Mouse (Mus musculus): ENCODE measurements around the gene Col6a6. TPM values are rescaled to one million over a fixed set of nuclear protein-coding genes. Genes with fewer than 3 reads are reported as not detected.

Gene Col6a6
- total RNA-seq, 1 experiment = 0.58 TPM

- no peak overlapping the region for H3K9ac ChIP-seq (ENCODE audit: insufficient read depth, low read depth, low read length, poor library complexity, severe bottlenecking)
- H3K27ac ChIP-seq (ENCODE audit: insufficient read depth, low read depth, low read length, poor library complexity, severe bottlenecking) = no peak overlapping the region
- no peak for TF ChIP-seq CHD2 (IDR thresholded peaks at IDR 0.05; ENCODE audit: low read depth, low read length)
- TF ChIP-seq ZNF384 (IDR thresholded peaks at IDR 0.05; ENCODE audit: low read depth, low read length) = no peak
- no peak for TF ChIP-seq HCFC1 (IDR thresholded peaks at IDR 0.05; ENCODE audit: borderline replicate concordance, insufficient read depth, low read length)
- no peak for TF ChIP-seq ZC3H11A (IDR thresholded peaks at IDR 0.05; ENCODE audit: borderline replicate concordance, low read depth, low read length)
- TF ChIP-seq MAFK (IDR thresholded peaks at IDR 0.05; ENCODE audit: insufficient read depth, low read depth, low read length) = no peak
- H3K4me1 ChIP-seq (ENCODE audit: control insufficient read depth in 2 of 2, insufficient read depth in 2 of 2, low read length in 2 of 2, poor library complexity in 1 of 2) = no peaks in the 10 kb centered on the region
- no peak for DNase-seq (ENCODE audit: low read depth, low spot score)
- in situ Hi-C loops (cut with MboI; ENCODE audit: low sequenced_read_pairs in 2 of 2, unreplicated experiment in 2 of 2) = loop anchor here in 1 of 2 experiments (25.0 kb wide), 1 partner anchor 348 kb away; no protein-coding TSS in a partner anchor
- peaks cover 18% of the 10 kb centered on the region for H3K36me3 ChIP-seq (ENCODE audit: control insufficient read depth, insufficient read depth, low read length, poor library complexity, severe bottlenecking)
- no peak overlapping the region for H3K4me3 ChIP-seq (ENCODE audit: insufficient read depth in 1 of 2, low read depth in 1 of 2, low read length in 2 of 2, poor library complexity in 1 of 2, severe bottlenecking in 1 of 2)
- H3K9me3 ChIP-seq (ENCODE audit: control insufficient read depth, insufficient read depth, low read depth, low read length) = no peaks in the 10 kb centered on the region
Measured at GRCm38 (mm10) chr9:105689485-105689884, 138.5 kb downstream of the Col6a6 start.

DNA sequence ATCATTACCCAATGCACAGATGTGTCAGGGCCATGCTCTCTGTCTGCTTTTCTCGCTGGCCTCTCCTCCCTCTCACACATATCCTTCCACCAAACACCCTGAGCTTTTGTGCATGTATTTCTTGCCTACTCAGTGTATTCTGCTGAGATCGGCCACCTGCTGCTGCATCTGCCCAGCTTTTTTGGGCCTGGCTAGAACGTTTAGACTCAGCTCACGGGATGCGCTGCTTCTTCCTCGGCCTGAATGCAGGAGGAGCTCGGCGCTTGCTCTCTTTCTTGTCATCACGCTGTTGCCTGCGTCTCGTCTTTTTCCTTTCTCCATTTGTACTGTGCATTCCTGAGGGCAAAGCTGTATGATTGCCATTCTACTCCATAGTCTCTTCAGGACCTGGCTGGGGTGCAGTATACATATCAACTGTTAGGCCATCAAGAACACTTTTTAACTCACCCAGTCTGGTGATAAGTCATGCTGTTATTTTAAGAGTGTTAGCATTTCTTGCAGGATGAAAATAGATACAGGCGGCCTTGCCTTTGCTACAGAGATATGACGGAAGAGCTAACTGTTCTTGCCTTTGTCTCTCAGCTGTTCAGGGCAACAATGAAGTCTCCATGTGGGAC lies 143.3 kb downstream of the Col6a6 start:
- Histone ChIP-seq H3K4me1 (ENCODE audit: control insufficient read depth in 2 of 2, insufficient read depth in 2 of 2, low read length in 2 of 2, poor library complexity in 1 of 2) (no peaks in the 10 kb centered on the region), H3K9ac (ENCODE audit: insufficient read depth, low read depth, low read length, poor library complexity, severe bottlenecking) (no peak overlapping the region), H3K9me3 (ENCODE audit: control insufficient read depth, insufficient read depth, low read depth, low read length) (no peaks in the 10 kb centered on the region), H3K27ac (ENCODE audit: insufficient read depth, low read depth, low read length, poor library complexity, severe bottlenecking) (no peak overlapping the region), H3K4me3 (ENCODE audit: insufficient read depth in 1 of 2, low read depth in 1 of 2, low read length in 2 of 2, poor library complexity in 1 of 2, severe bottlenecking in 1 of 2) (no peak overlapping the region), H3K36me3 (ENCODE audit: control insufficient read depth, insufficient read depth, low read length, poor library complexity, severe bottlenecking) (peaks cover 26% of the 10 kb centered on the region)
- no peak for TF ChIP-seq HCFC1 (IDR thresholded peaks at IDR 0.05; ENCODE audit: borderline replicate concordance, insufficient read depth, low read length)
- DNase-seq (ENCODE audit: low read depth, low spot score) = no peak
- in situ Hi-C loops (cut with MboI; ENCODE audit: low sequenced_read_pairs in 2 of 2, unreplicated experiment in 2 of 2) = loop anchor here in 1 of 2 experiments (25.0 kb wide), 1 partner anchor 353 kb away; no protein-coding TSS in a partner anchor

GRCm38 (mm10) chr9:105681386-105681785 lies 146.6 kb downstream of the Col6a6 start:
- peaks cover 36% of the 10 kb centered on the region for H3K36me3 ChIP-seq (ENCODE audit: control insufficient read depth, insufficient read depth, low read length, poor library complexity, severe bottlenecking)
- H3K4me1 ChIP-seq (ENCODE audit: control insufficient read depth in 2 of 2, insufficient read depth in 2 of 2, low read length in 2 of 2, poor library complexity in 1 of 2) = no peaks in the 10 kb centered on the region; a peak in 1 of 4 replicates
- no peak overlapping the region for H3K4me3 ChIP-seq (ENCODE audit: insufficient read depth in 1 of 2, low read depth in 1 of 2, low read length in 2 of 2, poor library complexity in 1 of 2, severe bottlenecking in 1 of 2)
- in situ Hi-C loops (cut with MboI; ENCODE audit: low sequenced_read_pairs in 2 of 2, unreplicated experiment in 2 of 2) = loop anchor here in 1 of 2 experiments (25.0 kb wide), 1 partner anchor 356 kb away; no protein-coding TSS in a partner anchor
- no peak overlapping the region for H3K9ac ChIP-seq (ENCODE audit: insufficient read depth, low read depth, low read length, poor library complexity, severe bottlenecking)
- no peak for TF ChIP-seq ZNF384 (IDR thresholded peaks at IDR 0.05; ENCODE audit: low read depth, low read length)
- no peak overlapping the region for H3K27ac ChIP-seq (ENCODE audit: insufficient read depth, low read depth, low read length, poor library complexity, severe bottlenecking)
- no peaks in the 10 kb centered on the region for H3K9me3 ChIP-seq (ENCODE audit: control insufficient read depth, insufficient read depth, low read depth, low read length)
- DNase-seq (ENCODE audit: low read depth, low spot score) = no peak

DNA sequence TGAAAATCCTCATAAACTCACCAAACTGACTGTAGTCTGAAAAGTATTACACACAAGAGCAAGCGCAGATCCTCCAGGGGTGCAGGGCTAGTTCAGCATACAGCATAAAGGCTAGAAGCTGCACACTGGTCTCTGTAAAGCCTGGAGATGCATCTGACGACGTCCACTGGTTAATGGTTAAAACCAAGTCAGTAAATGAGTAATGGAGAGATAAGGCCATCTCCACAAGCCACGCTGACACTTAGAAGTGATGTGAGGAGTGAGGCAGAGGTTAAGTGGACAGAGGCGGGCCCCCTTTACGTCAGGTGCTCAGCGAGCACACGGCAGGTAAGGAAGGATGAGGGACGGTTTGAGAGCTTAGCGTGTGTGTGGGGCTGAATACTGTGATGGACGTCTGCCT lies 152.0 kb downstream of the Col6a6 start:
- TF ChIP-seq CHD2 (IDR thresholded peaks at IDR 0.05; ENCODE audit: low read depth, low read length) (no peak), MAFK (IDR thresholded peaks at IDR 0.05; ENCODE audit: insufficient read depth, low read depth, low read length) (no peak), ZC3H11A (IDR thresholded peaks at IDR 0.05; ENCODE audit: borderline replicate concordance, low read depth, low read length) (no peak), HCFC1 (IDR thresholded peaks at IDR 0.05; ENCODE audit: borderline replicate concordance, insufficient read depth, low read length) (no peak), ZNF384 (IDR thresholded peaks at IDR 0.05; ENCODE audit: low read depth, low read length) (no peak)
- DNase-seq (ENCODE audit: low read depth, low spot score) = no peak
- H3K9ac ChIP-seq (ENCODE audit: insufficient read depth, low read depth, low read length, poor library complexity, severe bottlenecking) = no peak overlapping the region
- no peaks in the 10 kb centered on the region for H3K9me3 ChIP-seq (ENCODE audit: control insufficient read depth, insufficient read depth, low read depth, low read length)
- no peak overlapping the region for H3K4me3 ChIP-seq (ENCODE audit: insufficient read depth in 1 of 2, low read depth in 1 of 2, low read length in 2 of 2, poor library complexity in 1 of 2, severe bottlenecking in 1 of 2)
- in situ Hi-C loops (cut with MboI; ENCODE audit: low sequenced_read_pairs in 2 of 2, unreplicated experiment in 2 of 2) = loop anchor here in 1 of 2 experiments (25.0 kb wide), 1 partner anchor 361 kb away; no protein-coding TSS in a partner anchor
- no peaks in the 10 kb centered on the region; a peak in 1 of 4 replicates for H3K4me1 ChIP-seq (ENCODE audit: control insufficient read depth in 2 of 2, insufficient read depth in 2 of 2, low read length in 2 of 2, poor library complexity in 1 of 2)
- peaks cover 24% of the 10 kb centered on the region for H3K36me3 ChIP-seq (ENCODE audit: control insufficient read depth, insufficient read depth, low read length, poor library complexity, severe bottlenecking)
- no peak overlapping the region for H3K27ac ChIP-seq (ENCODE audit: insufficient read depth, low read depth, low read length, poor library complexity, severe bottlenecking)

DNA sequence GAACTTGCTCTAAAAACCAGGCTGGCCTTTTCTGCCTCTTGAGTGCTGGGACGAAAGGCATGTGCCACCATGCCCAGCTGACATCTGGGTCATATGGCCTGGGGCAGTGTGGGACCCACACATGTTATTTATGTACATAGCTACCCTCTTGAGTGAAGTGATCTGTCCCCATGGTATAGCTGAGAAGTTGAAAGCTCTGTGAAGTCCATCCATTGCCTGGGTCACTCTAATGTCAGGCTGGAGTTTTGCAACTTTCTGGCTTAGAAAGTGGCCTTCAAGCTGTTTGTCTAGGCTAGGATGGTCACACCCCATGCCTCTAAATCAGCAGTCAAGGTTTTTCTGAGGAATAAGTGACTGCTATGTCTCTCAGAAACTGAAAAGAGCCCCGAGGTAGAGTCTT lies 155.9 kb downstream of the Col6a6 start:
- TF ChIP-seq ZC3H11A (IDR thresholded peaks at IDR 0.05; ENCODE audit: borderline replicate concordance, low read depth, low read length) = no peak
- no peak for TF ChIP-seq MAFK (IDR thresholded peaks at IDR 0.05; ENCODE audit: insufficient read depth, low read depth, low read length)
- no peak for TF ChIP-seq CHD2 (IDR thresholded peaks at IDR 0.05; ENCODE audit: low read depth, low read length)
- TF ChIP-seq HCFC1 (IDR thresholded peaks at IDR 0.05; ENCODE audit: borderline replicate concordance, insufficient read depth, low read length) = no peak
- no peak for TF ChIP-seq ZNF384 (IDR thresholded peaks at IDR 0.05; ENCODE audit: low read depth, low read length)
- Histone ChIP-seq H3K27ac (ENCODE audit: insufficient read depth, low read depth, low read length, poor library complexity, severe bottlenecking) (no peak overlapping the region), H3K4me3 (ENCODE audit: insufficient read depth in 1 of 2, low read depth in 1 of 2, low read length in 2 of 2, poor library complexity in 1 of 2, severe bottlenecking in 1 of 2) (no peak overlapping the region), H3K9ac (ENCODE audit: insufficient read depth, low read depth, low read length, poor library complexity, severe bottlenecking) (no peak overlapping the region), H3K4me1 (ENCODE audit: control insufficient read depth in 2 of 2, insufficient read depth in 2 of 2, low read length in 2 of 2, poor library complexity in 1 of 2) (no peaks in the 10 kb centered on the region), H3K9me3 (ENCODE audit: control insufficient read depth, insufficient read depth, low read depth, low read length) (no peaks in the 10 kb centered on the region), H3K36me3 (ENCODE audit: control insufficient read depth, insufficient read depth, low read length, poor library complexity, severe bottlenecking) (peaks cover 18% of the 10 kb centered on the region)
- in situ Hi-C loops (cut with MboI; ENCODE audit: low sequenced_read_pairs in 2 of 2, unreplicated experiment in 2 of 2) = no loop called here
- DNase-seq (ENCODE audit: low read depth, low spot score) = no peak
